Mouse (Mus musculus) kidney, adult 2 months (tissue): ENCODE measurements around the gene Mertk.

Experiments used
- CTCF ChIP-seq: fragments of 200-500 bp; conservative IDR thresholded peaks from 2 replicates; pipeline ENCODE4 v1.5.1; 2011; ENCODE audit warnings: low read depth, mild to moderate bottlenecking, control low read depth, low read length, moderate library complexity, mixed read lengths; ENCODE audit not compliant: insufficient read depth, insufficient read length
- POLR2A ChIP-seq: fragments of 200-500 bp; IDR thresholded peaks from one replicate; pipeline ENCODE4 v1.6.1; 2011; ENCODE audit warnings: low read depth, low read length, control low read depth

DNA sequence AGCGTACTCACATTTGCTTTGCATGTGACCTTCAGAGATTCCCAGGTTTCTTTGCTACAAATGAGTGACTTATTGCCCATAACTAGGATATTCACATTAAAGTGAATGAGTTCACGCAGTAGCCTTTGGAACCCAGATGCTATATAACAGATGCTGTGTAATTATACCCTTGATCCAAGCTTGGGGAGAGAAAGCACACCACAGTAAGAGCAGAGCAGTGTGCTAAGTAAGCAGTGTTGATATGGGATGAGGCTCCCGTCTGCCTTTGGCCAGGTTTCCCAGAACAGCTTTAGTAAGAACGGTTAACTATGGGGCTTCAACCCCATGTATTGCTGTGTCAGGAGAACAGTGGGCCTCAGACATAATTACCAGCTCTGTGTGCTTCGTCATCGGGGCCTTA, 95.2 kb downstream of the Mertk start:
- TF ChIP-seq POLR2A, result no peak
- TF ChIP-seq CTCF, result no peak
